Mouse (Mus musculus) stomach, embryonic 14.5 days (tissue): ENCODE data around the gene Gm2a. TPM values are rescaled to one million over a fixed set of nuclear protein-coding genes. Genes with fewer than 3 reads are reported as not detected.

Experiments
- ATAC-seq: fragments of 200-750 bp; cut with Nextera tagmentation; 2 replicates; pipeline ENCODE4 v1.8.0; 2017; ENCODE audit warnings: low read depth, moderate TSS enrichment; ENCODE audit not compliant: insufficient number of reproducible peaks, insufficient read depth, low FRiP score
- H3K27ac ChIP-seq: fragments of 300-500 bp; sonication (generic); 2 replicates; pipeline ENCODE4 v1.5.1; 2014; ENCODE audit warnings: mild to moderate bottlenecking, low read length, moderate library complexity, mixed read lengths
- H3K27me3 ChIP-seq: fragments of 300-500 bp; sonication (generic); 2 replicates; pipeline ENCODE4 v1.6.1; 2014; ENCODE audit warnings: low read length, control low read depth, mixed read lengths; ENCODE audit not compliant: control insufficient read depth, insufficient read depth
- H3K36me3 ChIP-seq: fragments of 300-500 bp; sonication (generic); 2 replicates; pipeline ENCODE4 v1.6.1; 2014; ENCODE audit warnings: mild to moderate bottlenecking, control low read depth, low read length, moderate library complexity, mixed read lengths; ENCODE audit not compliant: control insufficient read depth, insufficient read depth
- H3K4me1 ChIP-seq: fragments of 300-500 bp; sonication (generic); 2 replicates; pipeline ENCODE4 v1.6.1; 2014; ENCODE audit warnings: low read length, control low read depth, mixed read lengths; ENCODE audit not compliant: control insufficient read depth, insufficient read depth
- H3K4me2 ChIP-seq: fragments of 300-500 bp; sonication (generic); replicated peaks from 2 replicates; pipeline ENCODE4 v1.6.1; 2014; ENCODE audit warnings: low read depth, low read length, control low read depth
- H3K4me3 ChIP-seq: fragments of 300-500 bp; sonication (generic); 2 replicates; pipeline ENCODE4 v1.5.1; 2014; ENCODE audit warnings: low read depth, low read length, control low read depth
- H3K9ac ChIP-seq: fragments of 300-500 bp; sonication (generic); replicated peaks from 2 replicates; pipeline ENCODE4 v1.6.1; 2014; ENCODE audit warnings: low read depth, mild to moderate bottlenecking, control low read depth, low read length, moderate library complexity, mixed read lengths
- H3K9me3 ChIP-seq: fragments of 300-500 bp; sonication (generic); 2 replicates; pipeline ENCODE4 v1.6.1; 2016; ENCODE audit warnings: low read depth, low read length, control low read depth; ENCODE audit not compliant: control insufficient read depth
- WGBS: fragments of 180-500 bp; shearing (Covaris S2); extraction: QIAGEN DNeasy Blood & Tissue Kit; methylation state at CpG from one replicate; pipeline ENCODE4 v1.1.7; 2014; 5-methylcytosine and 5-hydroxymethylcytosine counted together
- polyA plus RNA-seq: library from polyadenylated mRNA; unstranded; fragments of >200 nt; fragmentation: Nextera tagmentation; extraction: Ambion mirVana; gene quantifications from 2 replicates; pipeline ENCODE4 v1.2.1, GENCODE M21; 2014

Gene Gm2a
- polyA plus RNA-seq, 1 experiment from 2014 or later, result 23.3 TPM

- H3K36me3 ChIP-seq, result no peaks in the 10 kb centered on the region
- ATAC-seq, result no peak
- WGBS, result 74% methylated on average over 6 of the region's 6 CpGs
- no peaks in the 10 kb centered on the region for H3K9me3 ChIP-seq
- no peaks in the 10 kb centered on the region for H3K4me1 ChIP-seq
- no peak overlapping the region for H3K27ac ChIP-seq
- no peak overlapping the region for H3K4me3 ChIP-seq
- no peaks in the 10 kb centered on the region for H3K27me3 ChIP-seq
- H3K4me2 ChIP-seq, result no peak overlapping the region
- H3K9ac ChIP-seq, result no peak overlapping the region
Measured at GRCm38 (mm10) chr11:55127937-55128336, 30.0 kb downstream of the Gm2a start.

DNA sequence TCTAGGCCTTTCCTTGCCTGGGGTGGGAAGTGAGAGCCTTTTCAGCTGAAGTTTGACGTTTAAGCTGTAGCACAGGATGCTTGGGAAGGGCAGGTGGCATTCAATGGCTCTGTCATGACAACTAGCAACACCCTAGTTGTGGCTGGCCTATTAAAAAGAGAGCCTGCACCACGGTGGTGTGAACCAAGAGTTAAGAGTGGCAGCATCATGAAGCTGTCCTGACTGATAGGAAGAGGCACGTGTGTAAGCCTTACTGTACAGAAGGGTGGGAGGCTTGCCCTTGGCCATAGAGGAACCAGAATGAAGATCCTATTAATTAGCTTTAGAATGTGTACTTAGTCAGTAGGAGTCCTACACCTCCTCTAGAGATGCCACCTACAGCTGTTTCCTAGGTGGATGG is 30.5 kb downstream of the Gm2a start:
- Histone ChIP-seq H3K9ac (no peak overlapping the region), H3K36me3 (no peaks in the 10 kb centered on the region), H3K27ac (no peak overlapping the region), H3K4me2 (no peak overlapping the region), H3K27me3 (no peaks in the 10 kb centered on the region), H3K9me3 (no peaks in the 10 kb centered on the region), H3K4me1 (no peaks in the 10 kb centered on the region), H3K4me3 (no peak overlapping the region)
- 71% methylated on average over 3 of the region's 3 CpGs for WGBS
- no peak for ATAC-seq

- no peaks in the 10 kb centered on the region for H3K9me3 ChIP-seq
- no peak overlapping the region for H3K4me2 ChIP-seq
- no peaks in the 10 kb centered on the region for H3K27me3 ChIP-seq
- H3K4me3 ChIP-seq, result no peak overlapping the region
- ATAC-seq, result peak; percentile 33; the same call in 1 of the 2 replicates
- 85% methylated on average over 11 of the region's 11 CpGs for WGBS
- H3K9ac ChIP-seq, result no peak overlapping the region
- no peaks in the 10 kb centered on the region for H3K36me3 ChIP-seq
- H3K27ac ChIP-seq, result no peak overlapping the region
- H3K4me1 ChIP-seq, result no peaks in the 10 kb centered on the region
Measured at GRCm38 (mm10) chr11:55131077-55131742, 33.3 kb downstream of the Gm2a start.

DNA sequence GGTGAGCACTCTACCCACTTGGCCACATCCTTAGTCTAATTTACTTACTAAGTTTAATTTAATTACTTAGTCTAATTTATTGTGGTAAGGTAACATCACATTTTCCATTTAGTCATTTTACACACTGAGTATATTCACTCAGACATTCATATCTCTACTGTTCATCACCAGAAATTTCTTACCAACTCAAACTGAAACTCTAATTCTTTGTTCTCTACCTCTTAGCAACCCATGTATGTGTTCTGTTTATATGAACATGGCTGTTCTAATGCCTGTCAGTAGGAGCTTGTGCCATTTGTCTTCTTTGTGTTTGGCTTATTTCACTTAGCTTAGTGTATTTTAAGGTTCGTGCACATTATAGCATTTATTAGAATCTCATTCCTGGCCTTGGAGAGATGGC is 34.0 kb downstream of the Gm2a start:
- H3K27me3 ChIP-seq, result no peaks in the 10 kb centered on the region
- no peaks in the 10 kb centered on the region for H3K36me3 ChIP-seq
- no peak overlapping the region for H3K4me3 ChIP-seq
- 33% methylated on average over 1 of the region's 1 CpGs for WGBS
- no peak overlapping the region for H3K27ac ChIP-seq
- no peak overlapping the region for H3K4me2 ChIP-seq
- no peaks in the 10 kb centered on the region for H3K9me3 ChIP-seq
- H3K4me1 ChIP-seq, result no peaks in the 10 kb centered on the region
- no peak overlapping the region for H3K9ac ChIP-seq
- ATAC-seq, result no peak

GRCm38 (mm10) chr11:55133204-55133603 is 35.3 kb downstream of the Gm2a start:
- no peaks in the 10 kb centered on the region for H3K36me3 ChIP-seq
- H3K4me1 ChIP-seq, result no peaks in the 10 kb centered on the region
- H3K9ac ChIP-seq, result no peak overlapping the region
- no peak for ATAC-seq
- no peak overlapping the region for H3K27ac ChIP-seq
- no peaks in the 10 kb centered on the region for H3K9me3 ChIP-seq
- WGBS, result 91% methylated on average over 1 of the region's 1 CpGs
- no peak overlapping the region for H3K4me3 ChIP-seq
- H3K27me3 ChIP-seq, result no peaks in the 10 kb centered on the region
- H3K4me2 ChIP-seq, result no peak overlapping the region

- H3K4me3 ChIP-seq, result no peak overlapping the region
- WGBS, result 95% methylated on average over 1 of the region's 1 CpGs
- ATAC-seq, result no peak
Measured at GRCm38 (mm10) chr11:55134407-55134806, 36.5 kb downstream of the Gm2a start.

DNA sequence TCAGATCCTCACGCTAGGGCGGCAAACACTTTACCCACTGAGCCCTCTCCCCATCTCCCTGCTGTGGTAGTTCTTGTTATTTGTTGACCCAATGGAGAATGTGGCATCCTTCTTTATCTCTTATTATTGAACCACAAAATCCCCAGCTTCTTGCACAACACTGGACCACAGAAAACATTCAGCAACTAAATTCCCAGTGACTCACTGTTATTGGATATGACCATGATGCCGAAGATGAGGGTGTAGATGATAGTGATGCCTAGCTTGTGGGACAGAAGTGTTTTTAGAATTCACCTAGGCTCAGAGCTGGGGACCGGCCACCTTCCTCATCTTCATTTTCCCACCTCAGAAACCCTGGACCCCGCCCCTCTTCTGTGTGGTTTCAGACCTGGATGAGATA is 37.0 kb downstream of the Gm2a start:
- no peak overlapping the region for H3K4me2 ChIP-seq
- H3K36me3 ChIP-seq, result no peaks in the 10 kb centered on the region
- H3K9ac ChIP-seq, result no peak overlapping the region
- H3K27ac ChIP-seq, result no peak overlapping the region
- H3K4me1 ChIP-seq, result no peaks in the 10 kb centered on the region
- no peak overlapping the region for H3K4me3 ChIP-seq
- no peaks in the 10 kb centered on the region for H3K27me3 ChIP-seq
- 88% methylated on average over 5 of the region's 5 CpGs for WGBS
- H3K9me3 ChIP-seq, result no peaks in the 10 kb centered on the region
- no peak for ATAC-seq

More at GRCm38 (mm10) chr11:55134407-55134806, 36.5 kb downstream of the Gm2a start:
- H3K27me3 ChIP-seq, result no peaks in the 10 kb centered on the region
- H3K9ac ChIP-seq, result no peak overlapping the region
- no peaks in the 10 kb centered on the region for H3K4me1 ChIP-seq
- no peak overlapping the region for H3K4me2 ChIP-seq
- no peaks in the 10 kb centered on the region for H3K36me3 ChIP-seq
- H3K27ac ChIP-seq, result no peak overlapping the region
- H3K9me3 ChIP-seq, result no peaks in the 10 kb centered on the region

DNA sequence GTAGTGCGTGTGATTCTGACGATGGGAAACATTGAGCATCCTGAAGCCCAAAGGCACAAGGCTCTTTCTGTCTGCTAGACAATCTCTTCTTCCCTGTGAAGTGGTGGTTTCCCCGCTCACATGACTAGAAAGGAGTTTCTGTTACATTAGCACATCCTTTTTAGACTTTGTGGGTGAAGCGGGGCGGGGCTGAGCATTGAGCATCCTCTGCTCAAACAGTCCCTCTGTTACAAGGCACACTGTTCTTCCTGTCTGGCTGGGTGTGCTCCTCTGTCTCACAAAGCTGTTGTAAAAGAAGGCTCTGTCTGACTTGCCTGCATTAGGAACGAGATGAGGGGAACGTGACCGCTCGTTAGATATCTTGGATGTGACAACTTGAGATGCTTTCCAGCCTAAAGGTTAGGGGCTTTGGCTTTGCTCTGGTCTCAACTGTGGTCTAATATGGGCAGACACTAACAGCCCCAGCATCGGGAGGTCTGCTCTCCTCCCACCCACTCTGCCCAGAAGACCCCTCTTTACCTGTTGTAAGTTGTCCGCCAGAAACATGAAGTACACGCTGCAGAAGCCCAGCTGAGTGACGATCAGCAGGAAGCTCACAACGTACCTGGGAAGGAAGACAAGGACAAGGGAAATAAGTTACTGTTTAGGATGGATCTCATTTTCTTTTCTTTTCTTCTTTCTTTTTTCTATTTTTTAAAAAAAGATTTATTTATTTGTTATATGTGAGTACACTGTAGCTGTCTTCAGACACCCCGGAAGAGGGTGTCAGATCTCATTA is 39.0 kb downstream of the Gm2a start:
- no peak for ATAC-seq
- no peak overlapping the region for H3K4me2 ChIP-seq
- no peaks in the 10 kb centered on the region for H3K4me1 ChIP-seq
- WGBS, result 77% methylated on average over 15 of the region's 15 CpGs
- H3K27me3 ChIP-seq, result no peaks in the 10 kb centered on the region
- no peaks in the 10 kb centered on the region for H3K9me3 ChIP-seq
- H3K36me3 ChIP-seq, result no peaks in the 10 kb centered on the region
- no peak overlapping the region for H3K9ac ChIP-seq
- H3K27ac ChIP-seq, result no peak overlapping the region
- no peak overlapping the region for H3K4me3 ChIP-seq
